In genomic region chr12:71813761-71814160, GRCm38 (mm10) we compare ENCODE assay signal across 18 mouse cellular contexts. TPM values are rescaled to one million over a fixed set of nuclear protein-coding genes. Genes with fewer than 3 reads are reported as not detected.
A peak's percentile ranks its signal among the peaks of the same experiment; 100 is the strongest.
DNase-seq lines count a peak whose midpoint lies in the region; ATAC-seq lines count a peak whose summit lies in the region.
"Had no signal": no experiment of that assay in that cellular context is flagged by ENCODE, and none has a peak within 500 bp of the region (broad histone marks: within the 10 kb centered on the region; RNA-seq: fewer than 3 reads in every experiment).

No protein-coding gene starts in this region.

- no peaks in the 10 kb centered on the region for H3K9me3 ChIP-seq in heart, embryonic 14.5 days (ENCODE audit: control insufficient read depth, low read length)
- H3K9me3 ChIP-seq in neural tube, embryonic 13.5 days, result no peaks in the 10 kb centered on the region
- H3K9me3 ChIP-seq: embryonic facial prominence, embryonic 15.5 days; forebrain, embryonic 10.5 days; hindbrain, embryonic 12.5 days; intestine, embryonic 15.5 days; kidney, embryonic 15.5 days; lung, embryonic 15.5 days had no signal

- H3K36me3 ChIP-seq in heart, embryonic 14.5 days (ENCODE audit: control insufficient read depth, insufficient read depth, low read length), result no peaks in the 10 kb centered on the region
- H3K36me3 ChIP-seq in neural tube, embryonic 13.5 days, result no peaks in the 10 kb centered on the region
- H3K36me3 ChIP-seq: embryonic facial prominence, embryonic 15.5 days; forebrain, embryonic 10.5 days; hindbrain, embryonic 12.5 days; intestine, embryonic 15.5 days; kidney, embryonic 15.5 days; lung, embryonic 15.5 days had no signal

- ATAC-seq in heart, embryonic 14.5 days (ENCODE audit: insufficient number of reproducible peaks, insufficient read depth, low FRiP score, low read depth), result no peak
- no peak for ATAC-seq in neural tube, embryonic 13.5 days (ENCODE audit: low read depth)
- ATAC-seq: intestine, embryonic 15.5 days; midbrain, embryonic 16.5 days had no signal

- H3K4me1 ChIP-seq in heart, embryonic 14.5 days (ENCODE audit: control insufficient read depth in 2 of 2, insufficient read depth in 2 of 2, low read length in 2 of 2), result peaks cover 16 to 29% of the 10 kb centered on the region in 2 experiments
- H3K4me1 ChIP-seq in neural tube, embryonic 13.5 days (replicated peaks), result peaks cover 6% of the 10 kb centered on the region; the same call in 1 of the 2 replicates
- H3K4me1 ChIP-seq: embryonic facial prominence, embryonic 15.5 days; hindbrain, embryonic 12.5 days had no signal

- H3K4me2 ChIP-seq in heart, embryonic 14.5 days (ENCODE audit: low read length), result 0 out of 2 replicates have a peak overlapping the region, but pooled peaks have one; percentile 6
- H3K4me2 ChIP-seq in neural tube, embryonic 13.5 days, result no peak overlapping the region
- H3K4me2 ChIP-seq: embryonic facial prominence, embryonic 15.5 days; hindbrain, embryonic 12.5 days; intestine, embryonic 15.5 days; kidney, embryonic 15.5 days; lung, embryonic 15.5 days had no signal

- H3K9ac ChIP-seq in heart, embryonic 14.5 days (ENCODE audit: low read length), result peak overlapping the region; percentile 50
- 0 out of 2 replicates have a peak overlapping the region, but pooled peaks have one; percentile 5 for H3K9ac ChIP-seq in neural tube, embryonic 13.5 days
- H3K9ac ChIP-seq: embryonic facial prominence, embryonic 15.5 days; hindbrain, embryonic 12.5 days; intestine, embryonic 15.5 days; kidney, embryonic 15.5 days; lung, embryonic 15.5 days had no signal

- no peak overlapping the region for H3K4me3 ChIP-seq in heart, embryonic 14.5 days (ENCODE audit: control insufficient read depth in 1 of 2, insufficient read depth in 1 of 2, low read depth in 1 of 2, low read length in 2 of 2)
- no peak overlapping the region for H3K4me3 ChIP-seq in neural tube, embryonic 13.5 days
- H3K4me3 ChIP-seq: embryonic facial prominence, embryonic 15.5 days; forebrain, embryonic 10.5 days; hindbrain, embryonic 12.5 days; intestine, embryonic 15.5 days; kidney, embryonic 15.5 days; lung, embryonic 15.5 days had no signal

- intact Hi-C loops in heart, postnatal 25 days (cut with DNase I), result no loop called here
- intact Hi-C loops in left cerebral cortex, postnatal 14 days (cut with DNase I), result no loop called here

- no peaks in the 10 kb centered on the region for H3K27me3 ChIP-seq in heart, embryonic 14.5 days (ENCODE audit: control insufficient read depth, insufficient read depth, low read length)
- no peaks in the 10 kb centered on the region; the same call in 1 of the 2 replicates for H3K27me3 ChIP-seq in neural tube, embryonic 13.5 days
- H3K27me3 ChIP-seq: embryonic facial prominence, embryonic 15.5 days; hindbrain, embryonic 12.5 days; intestine, embryonic 15.5 days; kidney, embryonic 15.5 days; lung, embryonic 15.5 days had no signal

- 22% methylated on average over 7 of the region's 7 CpGs for WGBS in heart, embryonic 14.5 days
- 21% methylated on average over 7 of the region's 7 CpGs for WGBS in neural tube, embryonic 13.5 days

- peak overlapping the region; percentile 38 to 42; a peak in 2 of 4 replicates for H3K27ac ChIP-seq in heart, embryonic 14.5 days (replicated peaks in 1 of 2; ENCODE audit: control insufficient read depth in 1 of 2, insufficient read depth in 1 of 2, low read depth in 2 of 2, low read length in 2 of 2)
- H3K27ac ChIP-seq in neural tube, embryonic 13.5 days (replicated peaks), result no peak overlapping the region
- H3K27ac ChIP-seq: embryonic facial prominence, embryonic 15.5 days; forebrain, embryonic 10.5 days; hindbrain, embryonic 12.5 days; intestine, embryonic 15.5 days; kidney, embryonic 15.5 days; lung, embryonic 15.5 days had no signal

- DNase-seq in adrenal gland, postnatal 36 days, result peak; percentile 15 to 16
- DNase-seq in adrenal gland, postnatal 10 days, result no peak
- DNase-seq in heart, postnatal 25 days (ENCODE audit: low spot score), result no peak
- no peak for DNase-seq in neural tube, embryonic 10.5 days (ENCODE audit: extremely low spot score, low spot score)
- DNase-seq in left cerebral cortex, postnatal 14 days (ENCODE audit: low spot score in 2 of 2), result no peak
- DNase-seq: cerebellum, adult 2 months; gastrocnemius, postnatal 14 days; right cerebral cortex, adult 18-20 months; thymus, postnatal 4 days had no signal

RNA-seq across cellular contexts. Expression of gene Daam1, which starts 17.1 kb away (rescaled TPM):
- 10 to 100 TPM; 20.0 to 21.6 TPM for total RNA-seq in adrenal gland, postnatal 36 days (2021)
- total RNA-seq in adrenal gland, postnatal 10 days (2021), result 10 to 100 TPM; 21.8 to 26.7 TPM
- 28.9 and 33.3 TPM in 2 replicates for polyA plus RNA-seq in heart, embryonic 14.5 days (2014; fragmentation: Nextera tagmentation; extraction: Ambion mirVana)
- 10 to 100 TPM; 78.6 to 79.5 TPM for total RNA-seq in heart, postnatal 25 days (2021)
- 19.7 and 23.0 TPM in 2 replicates for polyA plus RNA-seq in neural tube, embryonic 13.5 days (2015; fragmentation: Nextera tagmentation; extraction: Ambion mirVana)
- 10 to 100 TPM; 65.9 to 67.3 TPM for total RNA-seq in left cerebral cortex, postnatal 14 days (2021)

Comparison
In these comparisons a context has a peak if more than half of its experiments do, and no peak if none do; other contexts are left out.
1. DNase-seq: peak in adrenal gland, postnatal 36 days (2 of 2); none in adrenal gland, postnatal 10 days (single experiment), heart, postnatal 25 days (single experiment), neural tube, embryonic 10.5 days (single experiment) and left cerebral cortex, postnatal 14 days (0 of 2).